Mouse (Mus musculus) kidney, postnatal 10 days (tissue): ENCODE measurements around the gene Gclm.
"Not testable (repeated sequence)": the region's sequence is repeated elsewhere in the genome, so short reads cannot be mapped to it uniquely, and the experiment has no call there.

ENCODE experiments used
- DNase-seq: peaks from one replicate; pipeline ENCODE4 v3.0.0; 2021; ENCODE audit warnings: mixed read lengths

Gene Gclm

DNA sequence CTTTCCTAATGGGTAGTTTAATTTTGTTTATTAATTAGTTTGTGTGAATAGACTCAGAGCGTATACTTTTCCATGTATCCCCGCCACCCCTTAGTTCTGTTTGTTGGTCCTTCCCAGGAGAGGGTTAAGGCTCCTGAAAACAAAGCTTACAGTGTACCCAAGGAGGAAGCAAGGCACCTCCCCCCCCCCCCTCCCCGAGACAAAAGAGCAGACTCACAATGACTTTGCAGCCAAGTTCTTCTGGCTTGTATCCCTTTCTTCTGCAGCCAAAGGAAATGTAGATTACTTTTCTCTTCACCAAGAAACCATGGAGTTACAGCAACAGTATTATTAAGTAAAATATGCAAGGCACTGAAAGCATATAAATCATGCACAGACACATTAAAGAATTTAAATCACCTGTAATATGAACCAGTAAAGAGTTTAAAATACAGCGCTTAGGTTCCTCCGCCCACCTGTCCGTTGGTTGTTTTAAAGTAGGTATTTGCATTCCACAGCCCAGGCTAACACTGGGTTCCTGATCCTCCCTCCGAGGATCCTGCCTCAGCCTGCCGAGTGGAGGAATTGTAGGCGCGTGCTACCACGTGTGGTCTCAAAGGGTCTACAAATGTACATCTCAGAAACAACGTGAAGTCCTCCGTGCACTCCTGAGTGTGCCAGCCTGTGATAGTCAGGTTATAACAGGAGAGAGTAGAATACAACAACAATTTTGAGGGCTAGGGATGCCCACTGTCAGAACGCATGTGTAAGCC is 1.8 kb upstream of the Gclm start:
- DNase-seq = no peak

GRCm38 (mm10) chr3:122244759-122245158 is 598 bp upstream of the Gclm start:
- no peak for DNase-seq

- peak; percentile 79 for DNase-seq
Observed at GRCm38 (mm10) chr3:122245878-122246332, 548 bp downstream of the Gclm start.

- DNase-seq = no peak
Observed at GRCm38 (mm10) chr3:122246406-122246805, 1.0 kb downstream of the Gclm start.

GRCm38 (mm10) chr3:122246986-122247767 is 1.8 kb downstream of the Gclm start:
- peak; percentile 25 for DNase-seq

DNA sequence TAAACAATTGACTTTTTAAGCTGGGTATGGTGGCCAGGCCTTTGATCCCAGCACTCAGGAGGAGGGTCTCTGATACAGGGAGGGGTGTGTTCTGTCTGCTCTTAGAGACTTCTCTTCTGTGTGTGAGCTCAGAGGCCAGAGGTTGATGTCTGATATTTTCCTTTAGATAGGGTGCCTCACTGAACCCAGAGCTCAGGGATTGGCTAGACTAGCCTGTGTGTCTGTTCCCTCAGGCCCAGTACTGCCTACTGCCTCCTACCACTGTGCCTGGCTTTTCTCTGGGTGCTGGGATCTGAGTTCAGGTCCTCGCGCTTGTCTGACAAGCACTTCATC is 2.4 kb downstream of the Gclm start:
- DNase-seq = no peak

DNA sequence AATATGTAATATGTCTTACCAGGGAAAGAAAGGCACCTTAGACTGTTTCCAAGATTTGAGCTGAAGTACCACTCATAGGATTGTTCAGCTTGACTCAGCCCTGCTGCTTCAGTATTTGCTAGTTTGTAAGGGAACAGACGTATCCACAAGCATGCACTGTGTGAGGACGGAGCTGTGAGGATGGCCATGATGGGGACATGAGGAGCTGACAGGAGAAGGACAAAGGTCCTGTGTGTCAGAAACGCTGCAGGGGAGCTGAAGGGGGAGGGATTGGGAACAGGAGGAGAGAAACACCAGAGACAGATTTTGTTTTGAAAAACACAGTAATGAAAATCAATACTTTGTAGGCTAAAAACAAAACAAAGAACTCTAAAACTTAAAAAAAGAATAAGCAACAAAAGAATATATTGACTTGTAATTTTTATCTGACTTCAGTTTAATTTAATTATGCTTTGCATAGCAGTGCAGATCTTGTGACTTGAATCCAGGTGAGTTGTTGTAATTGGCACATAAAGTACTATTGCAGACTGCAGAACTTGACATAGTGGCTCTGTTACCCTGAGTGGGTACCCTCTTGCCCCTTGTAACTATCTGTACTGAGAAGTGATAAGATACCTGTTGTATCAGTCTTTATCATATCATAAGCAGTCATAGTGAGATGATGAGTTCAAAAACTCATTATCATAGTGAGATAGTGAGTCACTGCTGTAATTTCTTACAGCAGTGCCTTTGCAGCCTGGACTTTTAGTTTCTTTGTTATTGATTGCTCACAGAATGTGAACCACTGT is 7.3 kb downstream of the Gclm start:
- no peak for DNase-seq

DNA sequence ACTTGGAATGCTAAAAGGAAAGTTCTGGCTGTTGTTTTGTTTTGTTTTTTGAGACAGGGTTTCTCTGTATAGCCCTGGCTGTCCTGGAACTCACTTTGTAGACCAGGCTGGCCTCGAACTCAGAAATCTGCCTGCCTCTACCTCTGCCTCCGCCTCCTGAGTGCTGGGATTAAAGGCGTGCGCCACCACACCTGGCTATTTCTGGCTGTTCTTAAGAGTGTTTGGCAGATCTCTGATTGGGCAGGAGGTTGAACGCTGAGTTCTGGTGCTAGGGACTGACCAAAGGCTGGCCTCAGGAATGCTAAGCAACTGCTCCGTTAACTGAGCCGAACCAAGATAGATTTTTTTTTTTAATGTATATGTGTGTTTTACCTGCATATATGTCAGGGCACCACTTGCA is 8.7 kb downstream of the Gclm start:
- DNase-seq = not testable (repeated sequence)

DNA sequence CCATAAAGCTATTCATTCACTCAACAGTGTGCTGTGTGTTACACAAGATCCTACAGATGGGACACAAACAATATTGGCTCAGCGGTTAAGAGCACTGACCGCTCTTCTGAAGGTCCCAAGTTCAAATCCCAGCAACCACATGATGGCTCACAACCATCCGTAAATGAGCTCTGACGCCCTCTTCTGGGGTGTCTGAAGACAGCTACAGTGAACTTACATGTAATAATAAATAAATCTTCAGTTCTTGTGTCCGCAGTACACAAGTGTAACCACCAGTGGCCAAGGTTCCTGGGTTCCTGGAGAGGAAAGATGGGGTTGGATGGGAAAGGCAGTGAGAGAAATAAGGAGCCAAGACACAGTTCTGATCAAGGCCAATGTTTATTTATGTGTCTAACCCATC is 24.6 kb downstream of the Gclm start:
- DNase-seq = no peak

DNA sequence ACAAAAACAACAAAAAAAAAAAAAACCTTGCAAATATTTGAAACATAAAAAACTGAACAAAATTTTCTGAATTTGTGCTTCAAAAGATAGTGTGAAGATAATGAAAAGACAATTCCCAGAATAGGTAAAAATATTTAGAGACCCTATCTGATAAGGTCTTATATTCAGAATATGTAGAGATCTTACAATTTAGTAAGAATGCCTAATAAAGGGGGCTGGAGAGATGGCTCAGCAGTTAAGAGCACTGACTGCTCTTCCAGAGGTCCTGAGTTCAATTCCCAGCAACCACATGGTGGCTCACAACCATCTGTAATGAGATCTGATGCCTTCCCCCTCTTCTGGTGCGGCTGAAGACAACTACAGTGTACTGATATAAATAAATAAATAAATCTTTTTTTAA is 27.2 kb downstream of the Gclm start:
- not testable (repeated sequence) for DNase-seq

- DNase-seq = no peak
Observed at GRCm38 (mm10) chr3:122273407-122274240, 28.3 kb downstream of the Gclm start.

DNA sequence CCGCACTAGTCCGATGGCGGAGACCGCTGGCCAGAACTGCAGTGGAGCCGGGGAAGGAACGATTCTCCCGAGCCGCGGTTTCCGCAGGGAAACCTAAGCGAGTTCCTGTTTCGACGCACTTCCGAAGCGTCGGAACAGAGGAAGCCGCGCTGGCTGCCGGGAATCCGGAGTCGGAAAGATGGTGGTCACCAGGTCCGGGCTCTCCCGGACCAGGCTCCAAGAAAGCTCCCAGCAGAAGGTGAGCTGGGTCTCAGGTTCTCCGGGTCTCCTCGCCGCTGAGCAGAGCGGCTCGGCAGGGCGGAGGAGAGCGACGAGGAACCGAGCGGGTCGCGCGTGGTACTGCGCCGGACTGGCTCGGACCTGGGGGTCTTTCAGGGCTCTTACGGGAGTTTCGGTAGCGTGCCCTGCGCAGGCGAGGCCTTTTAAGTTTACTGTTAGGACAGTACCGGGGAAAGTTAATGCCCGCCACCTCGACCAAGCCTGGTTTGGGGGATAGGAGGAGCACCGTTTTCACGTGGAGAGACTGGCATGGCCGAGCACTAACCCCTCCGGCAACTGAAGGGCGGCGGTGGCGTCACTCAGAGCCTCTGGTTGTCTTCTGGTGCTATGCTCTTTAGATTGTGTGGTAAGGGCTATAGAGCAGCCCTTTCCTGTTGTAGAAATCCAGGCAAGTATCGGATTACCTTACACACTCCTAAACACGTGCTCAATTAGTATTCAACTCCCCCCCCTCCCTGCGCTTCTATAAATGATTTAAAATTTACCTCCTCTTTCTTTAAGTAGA is 29.1 kb downstream of the Gclm start, which contains the start of gene Dnttip2:
Gene Dnttip2, plus strand, starts transcription at position 148 of the 784 bp plus-strand sequence.
- DNase-seq = peak; percentile 96

DNA sequence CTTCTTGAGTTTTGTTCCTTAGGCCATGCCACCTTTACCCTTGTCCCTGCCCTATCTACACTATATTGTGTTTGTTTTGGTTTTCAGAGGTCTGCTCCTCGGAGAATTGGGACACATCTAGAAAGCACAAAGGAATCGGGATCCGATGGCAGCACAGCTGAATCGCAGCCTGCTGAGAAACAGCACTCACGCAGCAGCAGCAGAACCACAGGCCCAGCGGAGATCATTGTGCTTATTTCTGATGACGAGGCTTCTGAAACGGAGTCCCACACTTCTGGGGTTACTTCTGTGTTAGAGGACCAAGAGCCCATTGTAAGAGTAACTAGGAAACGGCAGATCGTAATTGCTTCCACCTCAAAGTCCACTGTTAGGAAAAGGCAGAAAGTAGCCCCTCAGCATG is 29.8 kb downstream of the Gclm start:
- DNase-seq = no peak

DNA sequence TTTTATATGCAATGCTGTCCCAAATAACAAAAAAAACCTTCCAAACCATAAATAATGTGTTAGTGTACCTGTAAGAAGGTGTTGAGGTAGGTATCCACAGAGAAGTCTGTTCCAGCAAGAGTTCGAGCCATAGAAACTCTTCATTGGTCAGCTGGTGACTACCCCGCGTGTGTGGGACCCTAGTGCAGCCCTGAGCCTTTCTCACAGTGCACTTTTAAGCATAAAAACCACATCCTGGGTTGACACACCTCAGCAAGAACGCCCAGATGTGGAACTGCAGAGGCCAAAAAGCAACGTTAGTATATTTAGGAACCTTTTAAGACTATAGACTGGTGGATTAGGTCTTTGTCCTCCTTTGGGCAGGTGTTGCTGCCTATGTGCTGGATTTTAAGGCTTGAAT is 41.8 kb downstream of the Gclm start:
- DNase-seq = no peak

- DNase-seq = no peak
Observed at GRCm38 (mm10) chr3:122288613-122289195, 43.3 kb downstream of the Gclm start.

DNA sequence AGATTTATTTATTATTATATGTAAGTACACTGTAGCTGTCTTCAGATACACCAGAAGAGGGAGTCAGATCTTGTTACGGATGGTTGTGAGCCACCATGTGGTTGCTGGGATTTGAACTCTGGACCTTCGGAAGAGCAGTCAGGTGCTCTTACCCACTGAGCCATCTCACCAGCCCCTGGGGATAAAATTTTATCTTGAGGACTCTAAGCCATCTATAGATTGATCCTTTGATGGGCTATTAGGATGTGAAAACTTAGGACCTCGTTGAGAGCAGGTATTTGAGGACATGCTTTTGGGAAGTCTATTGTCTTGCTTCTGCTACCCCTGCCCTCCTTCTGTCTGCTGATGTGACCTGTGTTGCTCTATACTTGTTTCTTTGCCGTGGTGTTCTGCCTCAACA is 44.0 kb downstream of the Gclm start:
- not testable (repeated sequence) for DNase-seq

DNA sequence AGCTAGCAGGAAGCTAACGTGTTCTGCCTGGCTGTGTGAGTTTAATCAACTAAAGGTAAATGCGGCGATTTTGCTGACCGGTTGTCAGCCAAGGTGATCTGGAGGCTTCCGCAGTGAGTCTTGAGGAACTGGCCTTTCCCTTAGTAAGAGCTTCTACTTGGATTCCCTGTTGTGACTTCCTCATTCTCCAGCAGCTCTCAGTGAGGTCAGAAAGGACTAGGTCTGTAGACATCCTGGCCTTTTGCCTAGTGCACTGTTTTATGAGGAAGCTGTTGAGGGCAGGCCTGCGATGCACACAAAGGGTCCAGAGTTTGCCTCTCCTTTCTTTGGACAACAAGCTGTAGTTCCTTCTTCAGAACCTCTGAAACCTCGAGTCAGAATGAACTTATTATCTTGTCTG is 45.3 kb downstream of the Gclm start:
- peak; percentile 28 for DNase-seq

DNA sequence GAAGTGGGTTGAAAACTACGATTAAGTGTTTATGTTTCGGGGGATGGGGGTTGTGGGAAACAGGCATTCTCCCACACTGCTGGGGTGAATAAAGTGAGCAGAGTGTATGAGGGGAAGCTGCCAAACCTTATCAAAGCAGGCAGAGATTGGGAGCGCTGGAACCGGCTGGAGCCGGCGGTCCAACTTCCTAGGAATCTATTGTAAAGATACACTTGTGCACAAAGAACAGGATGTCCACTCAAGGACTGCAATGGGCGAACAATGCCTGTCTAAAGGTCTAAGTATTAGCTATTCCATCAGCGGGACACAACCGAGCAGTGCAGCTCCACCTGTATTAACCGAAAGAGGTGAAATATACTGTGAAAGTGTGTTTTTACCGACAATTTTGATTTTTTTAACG is 46.5 kb downstream of the Gclm start:
- DNase-seq = no peak

DNA sequence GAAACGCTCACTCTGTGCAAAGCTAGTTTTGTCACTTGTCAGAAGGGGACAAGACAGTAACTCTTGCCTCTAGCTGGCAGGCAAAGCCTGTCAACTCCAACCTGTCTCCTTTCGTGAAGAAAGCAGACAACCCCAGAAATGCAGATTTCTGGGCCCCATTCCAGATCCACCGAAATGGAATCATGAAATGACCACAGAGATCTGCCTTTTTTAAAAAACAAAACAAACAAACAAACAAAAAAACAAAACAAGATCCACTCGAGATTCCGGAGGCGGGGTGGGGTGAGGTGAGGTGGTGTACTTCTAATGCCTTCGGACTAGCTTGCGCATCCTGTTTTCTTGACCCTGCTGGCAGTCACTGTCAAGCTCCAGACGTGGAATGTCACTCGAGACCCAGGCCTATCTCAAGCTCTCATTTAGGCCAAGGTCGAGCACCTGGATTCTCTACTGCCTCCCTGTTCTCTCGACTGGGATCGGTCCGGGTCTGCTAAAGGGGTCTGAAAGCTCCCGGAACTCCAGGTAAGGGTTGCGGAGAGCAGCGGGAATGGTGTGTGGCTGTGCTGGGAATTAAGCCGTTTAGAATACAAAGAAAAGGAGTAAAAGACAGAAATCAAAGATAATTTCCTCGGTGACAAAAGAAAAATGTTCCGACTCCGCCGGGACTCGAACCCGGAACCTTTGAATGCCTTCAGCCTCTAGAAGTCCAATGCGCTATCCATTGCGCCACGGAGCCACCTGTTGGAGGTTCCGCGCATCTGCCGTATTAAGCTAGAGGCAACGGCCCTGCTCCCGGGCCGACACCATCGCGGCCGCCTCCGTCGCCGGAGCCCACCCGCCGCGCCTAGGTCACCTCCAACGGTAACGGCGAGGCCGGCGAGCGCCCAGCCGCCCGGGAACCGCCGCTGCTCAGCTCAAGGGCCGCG is 47.2 kb downstream of the Gclm start:
- peak; percentile 97 for DNase-seq
